Mouse (Mus musculus): ENCODE measurements around the gene Lsm14a. TPM values are rescaled to one million over a fixed set of nuclear protein-coding genes. Genes with fewer than 3 reads are reported as not detected.
"Not testable (repeated sequence)": the region's sequence is repeated elsewhere in the genome, so short reads cannot be mapped to it uniquely, and the experiment has no call there.

Lsm14a gene
- polyA plus RNA-seq, 1 experiment from 2014 or later = 47.9 TPM

GRCm38 (mm10) chr7:34342040-34342793, 50.9 kb downstream of the Lsm14a start:
- Histone ChIP-seq H3K27ac (replicated peaks) (0 out of 2 replicates have a peak overlapping the region, but pooled peaks have one; percentile 13), H3K9me3 (ENCODE audit: control insufficient read depth, low read length) (no peaks in the 10 kb centered on the region), H3K4me3 (ENCODE audit: low read depth, low read length) (no peak overlapping the region), H3K4me2 (replicated peaks; ENCODE audit: low read depth) (no peak overlapping the region), H3K36me3 (ENCODE audit: control insufficient read depth, insufficient read depth, low read length) (peaks cover 18% of the 10 kb centered on the region), H3K4me1 (replicated peaks; ENCODE audit: control insufficient read depth, insufficient read depth) (no peaks in the 10 kb centered on the region), H3K9ac (ENCODE audit: low read length) (no peak overlapping the region), H3K27me3 (ENCODE audit: control insufficient read depth, insufficient read depth, low read length) (no peaks in the 10 kb centered on the region)
- WGBS = 67% methylated on average over 10 of the region's 10 CpGs
- no peak for DNase-seq (ENCODE audit: low spot score)
- no peak for TF ChIP-seq CTCF (IDR thresholded peaks at IDR 0.05; ENCODE audit: low read depth)
- no peak for TF ChIP-seq EP300 (optimal IDR thresholded peaks at IDR 0.05)
- ATAC-seq (ENCODE audit: low FRiP score, low TSS enrichment) = no peak

DNA sequence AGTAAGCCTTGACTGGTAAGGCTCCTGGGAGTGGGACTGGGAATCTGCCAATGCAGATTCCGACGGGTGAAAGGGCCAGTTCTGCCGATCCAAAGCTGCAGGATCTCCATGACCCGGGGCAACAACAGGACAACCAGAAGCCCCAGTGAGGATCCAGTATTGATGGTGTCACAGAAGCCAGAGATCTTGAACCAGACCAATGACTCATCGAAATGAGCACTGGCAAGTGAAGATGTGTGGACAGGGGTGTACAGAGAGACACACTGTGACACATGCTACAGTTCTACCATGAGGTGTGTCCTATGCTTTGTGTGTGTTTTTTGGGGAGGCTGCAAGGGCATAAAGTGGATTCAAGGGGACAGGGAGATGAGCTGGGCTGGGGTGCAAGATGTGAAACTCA, 52.3 kb downstream of the Lsm14a start:
- H3K9me3 ChIP-seq (ENCODE audit: control insufficient read depth, low read length) = no peaks in the 10 kb centered on the region
- DNase-seq (ENCODE audit: low spot score) = no peak
- no peak overlapping the region for H3K9ac ChIP-seq (ENCODE audit: low read length)
- TF ChIP-seq CTCF (IDR thresholded peaks at IDR 0.05; ENCODE audit: low read depth) = no peak
- no peak for TF ChIP-seq EP300 (optimal IDR thresholded peaks at IDR 0.05)
- H3K36me3 ChIP-seq (ENCODE audit: control insufficient read depth, insufficient read depth, low read length) = peaks cover 12% of the 10 kb centered on the region
- no peak overlapping the region for H3K27ac ChIP-seq (replicated peaks)
- no peak overlapping the region for H3K4me2 ChIP-seq (replicated peaks; ENCODE audit: low read depth)
- WGBS = 79% methylated on average over 5 of the region's 5 CpGs
- H3K4me3 ChIP-seq (ENCODE audit: low read depth, low read length) = no peak overlapping the region
- H3K27me3 ChIP-seq (ENCODE audit: control insufficient read depth, insufficient read depth, low read length) = no peaks in the 10 kb centered on the region
- no peak for ATAC-seq (ENCODE audit: low FRiP score, low TSS enrichment)
- no peaks in the 10 kb centered on the region for H3K4me1 ChIP-seq (replicated peaks; ENCODE audit: control insufficient read depth, insufficient read depth)

GRCm38 (mm10) chr7:34339164-34339489, 54.0 kb downstream of the Lsm14a start:
- Histone ChIP-seq H3K27ac (replicated peaks) (no peak overlapping the region), H3K9ac (ENCODE audit: low read length) (no peak overlapping the region), H3K4me2 (replicated peaks; ENCODE audit: low read depth) (no peak overlapping the region), H3K4me3 (ENCODE audit: low read depth, low read length) (no peak overlapping the region), H3K36me3 (ENCODE audit: control insufficient read depth, insufficient read depth, low read length) (peaks cover 5% of the 10 kb centered on the region; the same call in 1 of the 2 replicates), H3K4me1 (replicated peaks; ENCODE audit: control insufficient read depth, insufficient read depth) (no peaks in the 10 kb centered on the region), H3K27me3 (ENCODE audit: control insufficient read depth, insufficient read depth, low read length) (no peaks in the 10 kb centered on the region), H3K9me3 (ENCODE audit: control insufficient read depth, low read length) (no peaks in the 10 kb centered on the region)
- WGBS = 73% methylated on average over 5 of the region's 5 CpGs
- no peak for TF ChIP-seq EP300 (optimal IDR thresholded peaks at IDR 0.05)
- no peak for TF ChIP-seq CTCF (IDR thresholded peaks at IDR 0.05; ENCODE audit: low read depth)
- DNase-seq (ENCODE audit: low spot score) = no peak
- ATAC-seq (ENCODE audit: low FRiP score, low TSS enrichment) = no peak

GRCm38 (mm10) chr7:34338445-34339163, 54.5 kb downstream of the Lsm14a start:
- Histone ChIP-seq H3K4me3 (ENCODE audit: low read depth, low read length) (no peak overlapping the region), H3K9me3 (ENCODE audit: control insufficient read depth, low read length) (no peaks in the 10 kb centered on the region), H3K4me2 (replicated peaks; ENCODE audit: low read depth) (no peak overlapping the region), H3K4me1 (replicated peaks; ENCODE audit: control insufficient read depth, insufficient read depth) (no peaks in the 10 kb centered on the region), H3K27ac (replicated peaks) (no peak overlapping the region), H3K9ac (ENCODE audit: low read length) (no peak overlapping the region), H3K36me3 (ENCODE audit: control insufficient read depth, insufficient read depth, low read length) (peaks cover 4% of the 10 kb centered on the region; the same call in 1 of the 2 replicates), H3K27me3 (ENCODE audit: control insufficient read depth, insufficient read depth, low read length) (no peaks in the 10 kb centered on the region)
- no peak for TF ChIP-seq EP300 (optimal IDR thresholded peaks at IDR 0.05)
- no peak for TF ChIP-seq CTCF (IDR thresholded peaks at IDR 0.05; ENCODE audit: low read depth)
- ATAC-seq (ENCODE audit: low FRiP score, low TSS enrichment) = no peak
- no peak for DNase-seq (ENCODE audit: low spot score)
- WGBS = 70% methylated on average over 9 of the region's 9 CpGs

DNA sequence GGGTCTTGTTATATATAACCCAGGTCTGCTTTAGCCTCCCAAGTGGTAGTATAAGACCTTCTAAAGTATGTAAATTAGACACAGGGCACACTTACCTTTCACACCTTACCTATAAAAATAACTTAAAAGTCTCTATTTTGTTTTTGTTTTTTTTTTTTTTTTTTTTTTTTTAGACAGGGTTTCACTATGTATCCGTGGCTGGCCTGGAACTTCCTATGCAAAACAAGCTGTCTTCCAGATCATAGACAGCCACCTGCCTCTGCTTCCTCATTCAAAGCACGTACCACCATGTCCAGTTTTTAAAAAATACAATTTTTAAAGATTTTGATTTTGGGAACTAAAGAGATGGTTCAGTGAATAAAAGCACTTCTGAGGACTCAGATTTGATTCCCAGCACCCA, 55.8 kb downstream of the Lsm14a start:
- Histone ChIP-seq H3K27ac (replicated peaks) (no peak overlapping the region), H3K9ac (ENCODE audit: low read length) (no peak overlapping the region), H3K4me3 (ENCODE audit: low read depth, low read length) (no peak overlapping the region), H3K27me3 (ENCODE audit: control insufficient read depth, insufficient read depth, low read length) (no peaks in the 10 kb centered on the region), H3K4me1 (replicated peaks; ENCODE audit: control insufficient read depth, insufficient read depth) (no peaks in the 10 kb centered on the region), H3K4me2 (replicated peaks; ENCODE audit: low read depth) (no peak overlapping the region), H3K36me3 (ENCODE audit: control insufficient read depth, insufficient read depth, low read length) (peaks cover 4% of the 10 kb centered on the region; the same call in 1 of the 2 replicates), H3K9me3 (ENCODE audit: control insufficient read depth, low read length) (no peaks in the 10 kb centered on the region)
- TF ChIP-seq CTCF (IDR thresholded peaks at IDR 0.05; ENCODE audit: low read depth) (no peak), EP300 (optimal IDR thresholded peaks at IDR 0.05) (no peak)
- ATAC-seq (ENCODE audit: low FRiP score, low TSS enrichment) (no peak), DNase-seq (ENCODE audit: low spot score) (no peak)
- WGBS = 90% methylated on average over 2 of the region's 2 CpGs

GRCm38 (mm10) chr7:34336545-34336944, 56.6 kb downstream of the Lsm14a start:
- DNase-seq (ENCODE audit: low spot score) = not testable (repeated sequence)

More at GRCm38 (mm10) chr7:34336545-34336944, 56.6 kb downstream of the Lsm14a start:
- not testable (repeated sequence) for H3K4me1 ChIP-seq (replicated peaks; ENCODE audit: control insufficient read depth, insufficient read depth); H3K27me3 ChIP-seq (ENCODE audit: control insufficient read depth, insufficient read depth, low read length); H3K36me3 ChIP-seq (ENCODE audit: control insufficient read depth, insufficient read depth, low read length); H3K9ac ChIP-seq (ENCODE audit: low read length); ATAC-seq (ENCODE audit: low FRiP score, low TSS enrichment); H3K4me2 ChIP-seq (replicated peaks; ENCODE audit: low read depth); H3K27ac ChIP-seq (replicated peaks); H3K4me3 ChIP-seq (ENCODE audit: low read depth, low read length); H3K9me3 ChIP-seq (ENCODE audit: control insufficient read depth, low read length)
- WGBS = 94% methylated on average over 1 of the region's 1 CpGs
- TF ChIP-seq CTCF (IDR thresholded peaks at IDR 0.05; ENCODE audit: low read depth) = peak; percentile 52

Measured in stomach, postnatal 0 days (tissue).